Mouse (Mus musculus): Measurements from ENCODE around the gene Chrm3.

Gene Chrm3

GRCm38 (mm10) chr13:9985648-9986047 lies 375.0 kb downstream of the Chrm3 start:
- DNase-seq (ENCODE audit: low spot score): no peak

GRCm38 (mm10) chr13:9983293-9983692 lies 377.4 kb downstream of the Chrm3 start:
- no peak for DNase-seq (ENCODE audit: low spot score)

- no peak for DNase-seq (ENCODE audit: low spot score)
These were observed 382.9 kb downstream of the Chrm3 start for GRCm38 (mm10) chr13:9977699-9978098.

GRCm38 (mm10) chr13:9973742-9974321 lies 386.8 kb downstream of the Chrm3 start:
- no peak for DNase-seq (ENCODE audit: low spot score)

GRCm38 (mm10) chr13:9971845-9972244 lies 388.8 kb downstream of the Chrm3 start:
- no peak for DNase-seq (ENCODE audit: low spot score)

GRCm38 (mm10) chr13:9952619-9953018 lies 408.0 kb downstream of the Chrm3 start:
- DNase-seq (ENCODE audit: low spot score): no peak

- DNase-seq (ENCODE audit: low spot score): no peak
These were observed 409.3 kb downstream of the Chrm3 start for GRCm38 (mm10) chr13:9951376-9951775.

- no peak for DNase-seq (ENCODE audit: low spot score)
These were observed 411.6 kb downstream of the Chrm3 start for GRCm38 (mm10) chr13:9949091-9949490.

- DNase-seq (ENCODE audit: low spot score): no peak
These were observed 420.5 kb downstream of the Chrm3 start for GRCm38 (mm10) chr13:9940186-9940585.

- no peak for DNase-seq (ENCODE audit: low spot score)
These were observed 421.7 kb downstream of the Chrm3 start for GRCm38 (mm10) chr13:9938798-9939485.

GRCm38 (mm10) chr13:9932714-9933113 lies 427.9 kb downstream of the Chrm3 start:
- no peak for DNase-seq (ENCODE audit: low spot score)

- DNase-seq (ENCODE audit: low spot score): no peak
These were observed 430.0 kb downstream of the Chrm3 start for GRCm38 (mm10) chr13:9930606-9931005.

GRCm38 (mm10) chr13:9929978-9930377 lies 430.7 kb downstream of the Chrm3 start:
- DNase-seq (ENCODE audit: low spot score): no peak

- no peak for DNase-seq (ENCODE audit: low spot score)
These were observed 439.5 kb downstream of the Chrm3 start for GRCm38 (mm10) chr13:9921150-9921549.

- no peak for DNase-seq (ENCODE audit: low spot score)
These were observed 447.9 kb downstream of the Chrm3 start for GRCm38 (mm10) chr13:9912697-9913096.

- no peak for DNase-seq (ENCODE audit: low spot score)
These were observed 451.9 kb downstream of the Chrm3 start for GRCm38 (mm10) chr13:9908707-9909106.

- no peak for DNase-seq (ENCODE audit: low spot score)
These were observed 453.4 kb downstream of the Chrm3 start for GRCm38 (mm10) chr13:9907202-9907601.

GRCm38 (mm10) chr13:9904455-9904854 lies 456.2 kb downstream of the Chrm3 start:
- no peak for DNase-seq (ENCODE audit: low spot score)

- DNase-seq (ENCODE audit: low spot score): no peak
These were observed 459.8 kb downstream of the Chrm3 start for GRCm38 (mm10) chr13:9900653-9901385.

- DNase-seq (ENCODE audit: low spot score): no peak
These were observed 461.8 kb downstream of the Chrm3 start for GRCm38 (mm10) chr13:9898664-9899369.

- DNase-seq (ENCODE audit: low spot score): no peak
These were observed 463.4 kb downstream of the Chrm3 start for GRCm38 (mm10) chr13:9897231-9897630.

- no peak for DNase-seq (ENCODE audit: low spot score)
These were observed 465.5 kb downstream of the Chrm3 start for GRCm38 (mm10) chr13:9895045-9895625.

Data from testis, postnatal 14 days (tissue).